Mouse (Mus musculus): ENCODE measurements around the gene Dlgap1.

The Dlgap1 gene

DNA sequence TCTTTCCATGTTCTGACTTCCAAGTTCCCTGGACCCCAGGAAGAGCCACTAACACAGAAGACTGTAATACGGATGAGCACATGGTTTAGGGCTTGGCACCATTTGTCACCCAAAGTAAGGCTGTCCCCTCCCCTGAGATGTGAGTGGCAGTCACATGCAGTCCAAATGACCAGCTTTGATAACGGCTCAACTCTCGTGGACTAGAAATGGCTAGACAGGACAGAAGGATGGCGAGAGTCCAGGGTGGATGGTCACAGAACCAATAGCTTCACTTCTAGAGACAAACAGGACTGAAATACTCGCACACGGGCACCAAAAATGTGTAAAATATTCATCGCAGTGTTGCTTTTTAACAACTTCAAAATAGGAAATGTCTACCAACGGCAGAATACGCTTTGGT, 657.5 kb downstream of the Dlgap1 start:
- H3K9me3 ChIP-seq (ENCODE audit: low read length): no peaks in the 10 kb centered on the region

DNA sequence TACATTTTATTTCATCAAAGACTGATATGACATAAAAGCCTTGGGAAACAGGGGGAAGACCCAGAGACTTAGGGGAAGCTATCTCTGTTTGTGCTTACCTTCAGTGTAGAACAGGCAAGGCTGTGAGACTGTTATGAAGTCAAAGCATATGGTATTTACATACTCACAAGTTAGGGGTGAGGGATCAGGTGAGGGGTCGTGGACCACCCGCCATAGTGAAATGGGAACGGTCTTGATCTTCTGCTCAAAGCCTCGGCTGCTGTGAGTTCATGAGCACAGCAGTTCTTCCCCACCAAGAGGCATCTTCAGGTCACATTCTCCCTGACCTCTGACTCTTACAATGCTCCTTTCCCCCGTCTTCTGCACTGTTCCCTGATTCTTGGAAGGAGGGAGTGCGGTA, 658.1 kb downstream of the Dlgap1 start:
- TF ChIP-seq NANOG (IDR thresholded peaks at IDR 0.05; ENCODE audit: borderline replicate concordance, low read length): no peak
- TF ChIP-seq POU5F1 (IDR thresholded peaks at IDR 0.05; ENCODE audit: borderline replicate concordance, low read length): no peak
- no peak for TF ChIP-seq CTCF (conservative IDR thresholded peaks at IDR 0.05; ENCODE audit: low read length)
- no peaks in the 10 kb centered on the region for H3K9me3 ChIP-seq (ENCODE audit: low read length)
- H3K4me3 ChIP-seq (replicated peaks; ENCODE audit: low read length): no peak overlapping the region
- H3K36me3 ChIP-seq (ENCODE audit: insufficient read depth, low read length): no peaks in the 10 kb centered on the region
- no peaks in the 10 kb centered on the region for H3K27me3 ChIP-seq (ENCODE audit: insufficient read depth, low read length)
- no peaks in the 10 kb centered on the region for H3K4me1 ChIP-seq (replicated peaks; ENCODE audit: low read depth, low read length)

More for the DNA sequence above, 657.5 kb downstream of the Dlgap1 start:
- Histone ChIP-seq H3K4me1 (replicated peaks; ENCODE audit: low read depth, low read length) (no peaks in the 10 kb centered on the region), H3K27me3 (ENCODE audit: insufficient read depth, low read length) (no peaks in the 10 kb centered on the region), H3K36me3 (ENCODE audit: insufficient read depth, low read length) (no peaks in the 10 kb centered on the region), H3K4me3 (replicated peaks; ENCODE audit: low read length) (no peak overlapping the region)
- TF ChIP-seq POU5F1 (IDR thresholded peaks at IDR 0.05; ENCODE audit: borderline replicate concordance, low read length) (no peak), NANOG (IDR thresholded peaks at IDR 0.05; ENCODE audit: borderline replicate concordance, low read length) (no peak), CTCF (conservative IDR thresholded peaks at IDR 0.05; ENCODE audit: low read length) (no peak)

DNA sequence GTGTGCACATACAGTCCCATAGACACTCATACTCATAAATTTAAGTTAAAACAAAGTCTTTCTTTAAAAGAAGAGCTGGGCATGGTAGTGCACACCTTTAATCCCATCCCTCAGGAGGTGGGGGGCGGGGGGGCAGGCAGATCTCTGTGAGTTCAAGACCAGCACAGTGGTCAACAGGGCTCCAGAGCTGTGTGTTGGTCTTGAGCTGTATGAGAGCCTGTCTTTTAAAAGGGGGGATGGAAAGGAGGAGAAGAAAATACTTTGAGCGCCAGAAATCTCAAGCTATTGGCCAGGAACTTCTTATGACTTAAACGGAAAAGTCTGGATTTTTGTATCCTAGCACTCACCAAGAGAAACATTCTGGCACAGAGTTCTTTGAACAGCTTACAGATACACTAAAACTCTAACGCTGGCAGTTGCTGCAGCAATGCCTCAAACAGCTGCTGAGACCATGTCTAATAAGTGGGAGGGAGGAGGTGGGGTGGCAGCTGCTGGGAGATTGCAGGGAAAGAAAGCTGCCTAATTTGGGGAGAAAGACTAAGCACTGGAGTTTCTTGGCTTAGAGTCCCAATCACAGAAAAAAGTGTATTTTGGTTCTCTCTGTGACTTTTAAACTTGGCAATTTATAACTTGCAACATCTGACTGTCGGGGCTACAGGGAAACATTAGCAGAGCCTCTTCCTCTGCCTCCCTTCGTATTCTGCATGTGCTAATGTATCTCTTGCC, 660.9 kb downstream of the Dlgap1 start:
- no peak overlapping the region for H3K4me3 ChIP-seq (replicated peaks; ENCODE audit: low read length)
- H3K36me3 ChIP-seq (ENCODE audit: insufficient read depth, low read length): no peaks in the 10 kb centered on the region
- no peaks in the 10 kb centered on the region for H3K4me1 ChIP-seq (replicated peaks; ENCODE audit: low read depth, low read length)
- TF ChIP-seq NANOG (IDR thresholded peaks at IDR 0.05; ENCODE audit: borderline replicate concordance, low read length): no peak
- no peak for TF ChIP-seq POU5F1 (IDR thresholded peaks at IDR 0.05; ENCODE audit: borderline replicate concordance, low read length)
- TF ChIP-seq CTCF (conservative IDR thresholded peaks at IDR 0.05; ENCODE audit: low read length): no peak
- H3K9me3 ChIP-seq (ENCODE audit: low read length): no peaks in the 10 kb centered on the region
- no peaks in the 10 kb centered on the region for H3K27me3 ChIP-seq (ENCODE audit: insufficient read depth, low read length)

DNA sequence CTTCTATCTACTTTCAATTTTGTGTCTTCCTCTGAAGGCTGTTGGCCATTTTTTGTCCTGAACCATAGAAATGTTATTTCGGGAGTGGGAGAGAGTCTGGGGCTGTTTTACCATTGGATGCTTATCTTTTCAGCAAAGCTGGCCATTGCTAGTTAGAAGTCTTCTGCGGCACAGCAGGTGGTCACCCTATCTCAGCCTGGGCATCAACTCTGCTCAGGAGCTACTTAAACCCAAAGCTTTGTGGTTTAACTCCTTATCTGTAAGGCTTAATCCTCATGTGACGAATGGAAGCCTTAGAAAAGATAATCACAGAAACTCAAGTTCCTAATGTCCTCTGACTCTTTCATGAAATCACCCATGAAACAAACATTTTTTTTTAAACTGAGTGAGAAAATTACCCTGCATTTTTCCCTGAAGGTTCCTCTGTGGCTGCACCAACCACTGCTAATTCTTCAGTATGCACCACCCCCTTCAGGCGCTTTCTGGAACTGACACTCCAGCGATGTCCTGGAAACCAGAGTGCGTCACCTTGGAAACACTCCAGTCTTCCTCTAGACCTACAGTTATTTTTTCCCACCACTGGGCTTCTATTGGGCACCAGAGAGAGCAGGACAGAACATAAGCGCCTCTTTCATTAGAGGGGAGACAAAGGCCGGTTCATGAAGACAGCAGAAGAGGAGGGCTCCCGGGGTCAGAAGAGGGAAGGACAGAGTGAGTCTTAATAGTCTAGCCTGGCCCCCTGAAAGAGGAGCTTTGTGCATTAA, 664.5 kb downstream of the Dlgap1 start:
- no peaks in the 10 kb centered on the region for H3K4me1 ChIP-seq (replicated peaks; ENCODE audit: low read depth, low read length)
- TF ChIP-seq POU5F1 (IDR thresholded peaks at IDR 0.05; ENCODE audit: borderline replicate concordance, low read length) (no peak), CTCF (conservative IDR thresholded peaks at IDR 0.05; ENCODE audit: low read length) (peak; percentile 92)
- H3K4me3 ChIP-seq (replicated peaks; ENCODE audit: low read length): no peak overlapping the region
- no peaks in the 10 kb centered on the region for H3K27me3 ChIP-seq (ENCODE audit: insufficient read depth, low read length)
- H3K9me3 ChIP-seq (ENCODE audit: low read length): no peaks in the 10 kb centered on the region
- H3K36me3 ChIP-seq (ENCODE audit: insufficient read depth, low read length): no peaks in the 10 kb centered on the region

DNA sequence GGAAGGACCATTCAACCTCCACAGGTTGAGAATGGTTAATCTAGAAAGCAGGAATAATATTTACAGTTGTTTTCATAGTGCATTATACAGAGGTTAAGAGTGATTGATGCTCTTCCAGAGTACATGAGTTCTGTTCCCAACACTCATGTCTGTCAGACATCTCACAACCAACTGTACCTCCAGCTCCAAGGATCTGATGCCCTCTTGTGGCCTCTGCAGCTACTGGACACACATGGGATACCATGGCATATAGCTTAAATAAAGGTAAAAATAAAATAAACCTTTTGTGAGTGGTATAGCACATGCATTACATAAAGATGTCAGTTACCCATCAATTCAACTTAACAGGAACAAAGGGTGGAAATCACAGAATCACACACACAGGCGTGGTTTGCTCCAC, 674.3 kb downstream of the Dlgap1 start:
- no peaks in the 10 kb centered on the region for H3K36me3 ChIP-seq (ENCODE audit: insufficient read depth, low read length)
- no peaks in the 10 kb centered on the region for H3K9me3 ChIP-seq (ENCODE audit: low read length)
- TF ChIP-seq CTCF (conservative IDR thresholded peaks at IDR 0.05; ENCODE audit: low read length): no peak
- no peak for TF ChIP-seq POU5F1 (IDR thresholded peaks at IDR 0.05; ENCODE audit: borderline replicate concordance, low read length)
- no peak for TF ChIP-seq NANOG (IDR thresholded peaks at IDR 0.05; ENCODE audit: borderline replicate concordance, low read length)
- H3K4me1 ChIP-seq (replicated peaks; ENCODE audit: low read depth, low read length): no peaks in the 10 kb centered on the region
- no peak overlapping the region for H3K4me3 ChIP-seq (replicated peaks; ENCODE audit: low read length)
- no peaks in the 10 kb centered on the region for H3K27me3 ChIP-seq (ENCODE audit: insufficient read depth, low read length)

DNA sequence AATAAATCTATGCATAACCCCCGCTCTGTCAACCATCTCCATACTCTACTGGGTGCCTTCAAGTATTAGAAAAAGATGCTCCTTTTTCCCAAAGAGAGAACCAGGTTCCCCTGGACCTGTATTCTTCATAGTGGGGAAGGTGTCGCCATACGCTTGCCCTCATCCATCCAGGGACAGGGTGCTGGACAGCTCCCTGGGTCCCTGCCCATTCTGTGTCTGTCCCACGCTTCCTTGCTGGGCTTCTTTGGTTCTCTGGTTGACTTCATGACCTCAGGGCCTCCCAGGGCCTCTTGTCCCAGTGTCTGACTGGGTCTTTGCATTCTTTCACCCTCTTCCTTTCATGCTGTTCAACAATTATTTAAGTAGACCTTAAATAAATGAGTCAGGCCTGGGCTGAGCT, 677.8 kb downstream of the Dlgap1 start:
- H3K4me3 ChIP-seq (replicated peaks; ENCODE audit: low read length): no peak overlapping the region
- peaks cover 10% of the 10 kb centered on the region for H3K9me3 ChIP-seq (ENCODE audit: low read length)
- no peaks in the 10 kb centered on the region for H3K27me3 ChIP-seq (ENCODE audit: insufficient read depth, low read length)
- H3K36me3 ChIP-seq (ENCODE audit: insufficient read depth, low read length): no peaks in the 10 kb centered on the region
- no peaks in the 10 kb centered on the region for H3K4me1 ChIP-seq (replicated peaks; ENCODE audit: low read depth, low read length)
- TF ChIP-seq NANOG (IDR thresholded peaks at IDR 0.05; ENCODE audit: borderline replicate concordance, low read length) (no peak), CTCF (conservative IDR thresholded peaks at IDR 0.05; ENCODE audit: low read length) (no peak), POU5F1 (IDR thresholded peaks at IDR 0.05; ENCODE audit: borderline replicate concordance, low read length) (no peak)

DNA sequence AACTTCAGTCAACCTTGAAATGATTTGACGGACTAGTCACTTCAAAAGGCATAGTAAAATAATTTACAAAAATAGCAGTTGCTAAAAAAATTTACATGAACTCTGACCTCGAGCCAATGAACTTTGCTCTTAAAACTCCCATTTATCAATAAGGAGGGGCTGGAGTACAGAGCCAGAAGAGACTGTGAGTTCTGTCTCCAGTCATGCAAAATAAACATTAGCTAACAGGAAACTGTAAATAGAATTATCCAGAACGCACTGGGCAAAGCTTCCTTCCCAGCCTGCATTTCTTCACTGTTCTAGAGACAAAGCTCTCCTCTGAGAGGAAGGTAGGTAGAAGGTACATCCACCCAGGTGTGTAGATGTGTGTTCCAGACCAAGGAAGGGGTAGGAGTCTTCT, 692.5 kb downstream of the Dlgap1 start:
- no peak for TF ChIP-seq NANOG (IDR thresholded peaks at IDR 0.05; ENCODE audit: borderline replicate concordance, low read length)
- no peak for TF ChIP-seq CTCF (conservative IDR thresholded peaks at IDR 0.05; ENCODE audit: low read length)
- no peak for TF ChIP-seq POU5F1 (IDR thresholded peaks at IDR 0.05; ENCODE audit: borderline replicate concordance, low read length)

DNA sequence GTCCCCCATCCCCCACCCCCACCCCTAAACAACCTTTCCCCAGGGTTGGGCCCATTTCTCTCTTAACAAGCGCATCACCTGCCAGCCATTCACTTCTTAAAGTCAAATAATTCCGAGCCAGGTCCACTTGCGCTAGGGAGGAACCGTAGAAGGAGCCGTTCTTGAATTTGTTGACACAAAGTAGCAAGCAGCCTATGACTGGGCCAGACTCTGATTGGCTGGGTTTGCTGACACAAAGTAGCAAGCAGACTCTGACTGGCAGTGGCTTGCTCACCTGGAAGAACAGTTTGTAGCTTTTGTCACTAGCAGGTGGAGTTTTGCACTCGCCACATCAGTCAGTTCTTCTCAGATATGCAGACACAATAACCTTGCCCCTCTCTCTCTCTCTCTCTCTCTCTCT, 695.1 kb downstream of the Dlgap1 start:
- H3K9me3 ChIP-seq (ENCODE audit: low read length): no peaks in the 10 kb centered on the region
- TF ChIP-seq POU5F1 (IDR thresholded peaks at IDR 0.05; ENCODE audit: borderline replicate concordance, low read length): no peak
- TF ChIP-seq NANOG (IDR thresholded peaks at IDR 0.05; ENCODE audit: borderline replicate concordance, low read length): no peak
- TF ChIP-seq CTCF (conservative IDR thresholded peaks at IDR 0.05; ENCODE audit: low read length): no peak
- no peaks in the 10 kb centered on the region; the same call in 1 of the 2 replicates for H3K4me1 ChIP-seq (replicated peaks; ENCODE audit: low read depth, low read length)
- H3K27me3 ChIP-seq (ENCODE audit: insufficient read depth, low read length): peaks cover 12% of the 10 kb centered on the region; the same call in 1 of the 2 replicates
- H3K36me3 ChIP-seq (ENCODE audit: insufficient read depth, low read length): no peaks in the 10 kb centered on the region
- no peak overlapping the region for H3K4me3 ChIP-seq (replicated peaks; ENCODE audit: low read length)

More for the DNA sequence above, 692.5 kb downstream of the Dlgap1 start:
- Histone ChIP-seq H3K9me3 (ENCODE audit: low read length) (no peaks in the 10 kb centered on the region), H3K36me3 (ENCODE audit: insufficient read depth, low read length) (no peaks in the 10 kb centered on the region), H3K4me3 (replicated peaks; ENCODE audit: low read length) (no peak overlapping the region), H3K4me1 (replicated peaks; ENCODE audit: low read depth, low read length) (no peaks in the 10 kb centered on the region; the same call in 1 of the 2 replicates), H3K27me3 (ENCODE audit: insufficient read depth, low read length) (peaks cover 12% of the 10 kb centered on the region; the same call in 1 of the 2 replicates)
